Mouse (Mus musculus) ES-Bruce4 (cell line): ENCODE results near the gene Rabac1.

Experiments
- CTCF ChIP-seq: IDR thresholded peaks from one replicate; pipeline ENCODE4 v1.8.1; 2011; ENCODE audit warnings: low read depth, low read length
- POLR2A ChIP-seq: IDR thresholded peaks from one replicate; pipeline ENCODE4 v1.8.1; 2011; ENCODE audit warnings: low read length; ENCODE audit not compliant: insufficient read depth

- TF ChIP-seq CTCF = no peak
- no peak for TF ChIP-seq POLR2A
Observed at GRCm38 (mm10) chr7:25003291-25003690, 30.7 kb upstream of the Rabac1 start.
